Mouse (Mus musculus): ENCODE results near the gene Kif26b. TPM values are rescaled to one million over a fixed set of nuclear protein-coding genes. Genes with fewer than 3 reads are reported as not detected.

Kif26b gene
- total RNA-seq, 2 experiments from 2014 or later, result 4.2 to 4.4 TPM

DNA sequence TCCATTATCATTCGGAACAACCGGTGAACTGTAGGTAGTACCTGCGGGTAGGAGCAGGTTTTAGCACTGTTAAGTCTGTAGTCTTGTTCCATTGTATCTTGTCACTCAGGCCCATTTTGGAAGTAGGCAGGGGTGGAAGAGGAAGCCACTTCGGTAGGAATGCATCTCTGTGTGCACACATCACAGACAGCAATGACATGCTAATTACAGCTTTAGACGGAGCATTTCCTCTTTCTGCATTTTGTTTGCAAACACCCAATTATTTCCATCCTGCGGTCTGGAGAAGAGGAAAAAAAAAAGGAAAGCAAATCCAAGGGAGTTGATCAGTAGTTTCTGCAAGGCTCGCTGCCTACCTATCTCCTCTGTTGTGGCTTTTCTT, 219.3 kb downstream of the Kif26b start:
- intact Hi-C loops (cut with DNase I), result no loop called here
- no peak for DNase-seq (ENCODE audit: low spot score)

GRCm38 (mm10) chr1:178748617-178749016, 219.7 kb downstream of the Kif26b start:
- DNase-seq (ENCODE audit: low spot score), result no peak
- intact Hi-C loops (cut with DNase I), result no loop called here

- peak; percentile 18 for DNase-seq (ENCODE audit: low spot score)
- intact Hi-C loops (cut with DNase I), result no loop called here
These were observed 220.9 kb downstream of the Kif26b start for GRCm38 (mm10) chr1:178749786-178750185.

- intact Hi-C loops (cut with DNase I), result no loop called here
- no peak for DNase-seq (ENCODE audit: low spot score)
These were observed 229.5 kb downstream of the Kif26b start for GRCm38 (mm10) chr1:178758441-178758840.

DNA sequence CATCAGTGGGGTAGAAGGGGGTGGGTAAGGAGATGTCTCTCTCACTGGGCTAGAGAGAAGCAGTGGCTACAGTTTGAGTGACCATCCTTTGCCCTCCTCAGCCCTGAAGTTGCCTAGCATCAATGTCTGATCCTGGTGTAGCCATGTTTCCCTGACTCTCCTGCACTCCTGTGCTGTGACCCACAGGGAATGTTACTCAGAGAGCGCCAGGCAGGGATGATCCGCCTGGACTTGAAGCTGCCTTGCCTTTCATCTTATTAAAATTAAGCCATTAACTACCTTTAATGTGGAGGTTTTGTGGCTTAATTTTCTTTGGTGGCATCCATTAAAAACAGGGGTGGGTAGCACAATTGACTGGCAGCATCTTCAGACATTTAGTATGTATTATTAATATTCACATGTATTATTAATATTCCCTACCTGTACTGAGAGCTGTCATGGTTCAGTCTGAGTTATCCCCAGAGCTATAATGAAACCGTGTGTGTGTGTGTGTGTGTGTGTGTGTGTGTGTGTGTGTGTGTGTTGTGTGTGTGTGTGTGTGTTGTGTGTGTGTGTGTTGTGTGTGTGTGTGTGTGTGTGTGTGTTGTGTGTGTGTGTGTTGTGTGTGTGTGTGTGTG, 233.3 kb downstream of the Kif26b start:
- DNase-seq (ENCODE audit: low spot score), result no peak
- intact Hi-C loops (cut with DNase I), result no loop called here

GRCm38 (mm10) chr1:178764914-178765313, 236.0 kb downstream of the Kif26b start:
- intact Hi-C loops (cut with DNase I), result no loop called here

GRCm38 (mm10) chr1:178765650-178766049, 236.7 kb downstream of the Kif26b start:
- DNase-seq (ENCODE audit: low spot score), result no peak
- intact Hi-C loops (cut with DNase I), result no loop called here

More at GRCm38 (mm10) chr1:178764914-178765313, 236.0 kb downstream of the Kif26b start:
- no peak for DNase-seq (ENCODE audit: low spot score)

DNA sequence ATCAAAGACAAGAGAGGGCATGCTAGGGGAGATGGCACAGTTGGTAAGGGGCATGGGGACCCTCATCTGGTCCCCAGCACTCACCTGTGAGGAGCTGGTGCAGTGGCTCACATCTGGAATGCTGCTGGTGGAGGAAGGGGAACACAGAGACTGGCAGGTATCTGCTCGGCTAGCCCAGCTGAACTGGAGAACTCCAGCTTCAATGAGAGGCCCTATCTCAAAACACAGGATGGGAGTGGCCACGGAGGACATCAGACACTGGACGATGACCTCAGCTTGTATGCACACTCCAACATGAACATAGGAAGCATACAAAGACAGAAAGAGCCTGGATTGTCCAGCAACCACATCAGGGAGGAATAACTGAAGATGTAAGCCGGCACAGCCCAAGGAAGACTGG, 240.1 kb downstream of the Kif26b start:
- no peak for DNase-seq (ENCODE audit: low spot score)
- intact Hi-C loops (cut with DNase I), result no loop called here

DNA sequence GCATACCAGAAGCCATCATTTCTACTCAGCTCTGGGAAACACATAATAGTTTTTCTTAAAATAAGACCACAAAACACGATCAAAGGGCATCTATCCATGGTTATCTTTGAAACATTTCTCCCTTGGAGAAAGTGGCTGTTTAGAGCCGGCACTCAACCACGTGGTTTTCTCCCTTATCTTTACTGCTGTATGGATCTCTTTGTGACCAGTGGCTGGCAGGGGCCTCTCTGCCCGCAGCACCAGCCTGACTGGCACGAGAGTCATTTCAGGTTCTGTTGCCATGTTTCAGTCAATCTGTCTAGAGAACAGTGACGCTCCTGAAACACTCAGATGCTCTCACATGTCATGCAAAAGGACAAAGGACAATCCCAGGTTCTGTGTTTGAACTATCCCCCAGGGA, 241.1 kb downstream of the Kif26b start:
- DNase-seq (ENCODE audit: low spot score), result no peak
- intact Hi-C loops (cut with DNase I), result no loop called here

DNA sequence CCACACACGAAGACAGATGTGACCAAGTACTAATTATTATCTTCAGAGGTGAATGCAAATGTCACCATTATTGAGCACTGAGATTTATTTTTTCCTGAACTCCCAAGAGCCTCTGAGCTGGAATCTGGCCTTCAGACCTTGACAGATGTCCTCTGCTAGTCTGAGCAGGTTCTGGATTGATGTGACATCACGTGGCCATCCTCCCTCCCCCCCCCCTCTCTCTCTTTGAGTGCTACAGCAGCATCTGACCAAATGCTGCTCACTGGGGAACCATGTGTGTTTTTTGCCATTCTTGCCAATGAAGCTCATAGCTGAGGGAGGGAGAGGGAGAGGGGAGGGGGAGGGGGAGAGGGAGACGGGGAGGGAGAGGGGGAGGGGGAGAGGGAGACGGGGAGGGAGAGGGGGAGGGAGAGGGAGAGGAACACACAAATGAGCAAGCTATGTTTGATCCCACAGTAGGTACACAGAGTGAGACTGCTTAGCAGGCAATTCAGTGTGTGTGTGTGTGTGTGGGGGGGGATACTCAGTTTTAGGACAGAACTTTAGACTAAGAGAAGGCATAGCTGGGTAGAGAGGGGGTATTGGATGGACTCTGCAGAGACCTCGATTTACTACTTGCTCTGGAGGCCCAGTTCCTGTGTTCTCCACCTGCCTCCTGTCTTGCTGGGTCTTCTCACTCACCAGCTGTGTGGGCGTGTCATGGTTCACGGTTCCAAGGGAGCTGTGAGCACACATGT, 241.9 kb downstream of the Kif26b start:
- DNase-seq (ENCODE audit: low spot score), result no peak
- intact Hi-C loops (cut with DNase I), result no loop called here

DNA sequence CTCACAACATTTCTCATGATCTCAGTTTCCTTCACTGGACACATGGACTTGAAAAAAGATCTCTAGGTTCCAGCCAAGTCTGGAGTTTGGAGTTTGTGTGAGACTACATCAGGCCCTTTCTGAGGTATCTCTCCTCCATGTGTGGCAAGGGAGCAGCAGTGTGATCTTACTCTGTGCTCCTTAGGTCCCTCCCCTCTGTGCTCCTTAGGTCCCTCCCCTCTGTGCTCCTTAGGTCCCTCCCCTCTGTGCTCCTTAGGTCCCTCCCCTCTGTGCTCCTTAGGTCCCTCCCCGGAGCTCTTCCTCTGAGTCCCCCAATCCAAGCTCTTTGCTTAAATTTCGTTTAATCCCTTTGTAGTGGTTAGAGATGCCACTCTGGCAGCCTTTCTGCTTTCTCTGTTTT, 250.8 kb downstream of the Kif26b start:
- intact Hi-C loops (cut with DNase I), result no loop called here
- DNase-seq (ENCODE audit: low spot score), result no peak

GRCm38 (mm10) chr1:178784043-178784442, 255.1 kb downstream of the Kif26b start:
- DNase-seq (ENCODE audit: low spot score), result no peak
- intact Hi-C loops (cut with DNase I), result no loop called here

DNA sequence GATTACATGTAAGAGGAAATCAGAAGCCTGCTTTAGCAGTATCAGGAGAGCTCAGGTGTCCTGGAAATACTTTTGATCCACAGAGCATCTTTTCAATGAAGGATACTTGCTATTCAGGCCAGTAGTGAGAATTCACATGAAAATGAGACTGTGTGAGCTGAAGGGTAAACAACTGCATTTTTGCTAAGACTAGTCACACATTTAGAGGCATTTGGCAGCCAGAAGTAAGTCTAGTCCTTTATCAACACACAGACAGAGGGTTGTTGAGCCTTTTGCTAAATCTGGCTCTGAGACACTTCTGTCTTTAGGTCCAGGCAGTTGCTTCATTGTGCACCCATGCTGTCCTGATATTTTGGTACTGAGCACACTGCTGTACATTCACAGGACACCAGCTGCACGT, 262.3 kb downstream of the Kif26b start:
- no peak for DNase-seq (ENCODE audit: low spot score)
- intact Hi-C loops (cut with DNase I), result no loop called here

DNA sequence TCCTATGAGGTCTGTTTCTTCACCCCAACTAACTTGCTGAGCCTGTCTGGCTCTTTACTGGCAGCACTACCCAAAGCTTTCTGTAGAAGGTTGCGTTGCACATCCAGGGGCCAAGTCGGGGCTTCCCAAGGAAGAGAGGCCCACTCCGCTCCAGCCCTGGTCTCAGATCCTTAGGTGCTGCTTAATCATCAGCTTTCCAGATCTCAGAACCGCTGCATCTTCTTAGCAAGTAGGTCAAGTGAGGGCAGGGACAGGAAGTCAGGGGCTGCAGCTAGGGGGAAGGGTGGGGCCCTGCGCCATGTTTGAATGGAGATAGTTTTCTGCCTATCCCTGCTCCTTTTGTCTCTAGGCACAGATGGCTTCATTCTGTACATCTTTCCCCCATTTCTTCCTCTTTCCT, 263.8 kb downstream of the Kif26b start:
- no peak for DNase-seq (ENCODE audit: low spot score)
- intact Hi-C loops (cut with DNase I), result no loop called here

DNA sequence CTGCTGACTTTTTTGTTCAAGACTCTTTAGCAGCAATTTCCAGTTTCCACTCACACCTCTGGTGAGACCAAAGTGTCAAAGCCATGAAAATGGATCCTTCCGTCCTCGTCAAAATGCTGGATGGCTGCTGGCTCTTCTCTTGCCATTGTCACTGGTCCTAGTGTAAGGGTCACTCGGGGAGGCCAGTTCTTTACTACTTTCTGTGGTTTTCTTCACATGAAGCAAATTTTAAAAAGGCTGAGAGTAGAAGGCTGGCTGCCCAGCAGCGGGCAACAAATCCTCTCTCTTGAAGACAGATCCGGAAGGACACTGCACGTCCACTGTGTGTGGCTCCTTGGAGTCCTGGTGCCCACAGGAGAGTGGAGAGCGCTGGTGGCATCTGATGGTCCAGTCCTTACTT, 265.9 kb downstream of the Kif26b start:
- intact Hi-C loops (cut with DNase I), result no loop called here

DNA sequence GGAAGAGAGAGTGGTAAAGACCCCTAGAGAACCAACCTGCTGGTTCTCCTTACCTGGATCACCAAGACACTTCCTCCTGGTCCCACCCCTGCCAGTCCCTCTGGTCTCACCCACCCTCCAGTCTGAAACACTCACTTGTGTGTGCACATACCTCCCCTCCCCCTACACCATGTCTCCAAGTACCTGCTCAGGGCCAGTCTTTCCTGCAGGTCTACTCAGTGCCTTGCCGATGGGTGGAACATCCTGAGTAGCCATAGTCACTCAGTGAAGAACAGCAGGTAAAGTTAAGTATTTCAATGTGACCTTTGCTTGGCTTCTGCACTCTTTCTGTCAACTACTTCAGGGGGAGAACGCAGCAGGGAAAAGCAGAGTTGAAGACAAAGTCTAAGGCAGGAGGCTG, 268.5 kb downstream of the Kif26b start:
- intact Hi-C loops (cut with DNase I), result no loop called here
- no peak for DNase-seq (ENCODE audit: low spot score)

More for the DNA sequence above, 265.9 kb downstream of the Kif26b start:
- no peak for DNase-seq (ENCODE audit: low spot score)

DNA sequence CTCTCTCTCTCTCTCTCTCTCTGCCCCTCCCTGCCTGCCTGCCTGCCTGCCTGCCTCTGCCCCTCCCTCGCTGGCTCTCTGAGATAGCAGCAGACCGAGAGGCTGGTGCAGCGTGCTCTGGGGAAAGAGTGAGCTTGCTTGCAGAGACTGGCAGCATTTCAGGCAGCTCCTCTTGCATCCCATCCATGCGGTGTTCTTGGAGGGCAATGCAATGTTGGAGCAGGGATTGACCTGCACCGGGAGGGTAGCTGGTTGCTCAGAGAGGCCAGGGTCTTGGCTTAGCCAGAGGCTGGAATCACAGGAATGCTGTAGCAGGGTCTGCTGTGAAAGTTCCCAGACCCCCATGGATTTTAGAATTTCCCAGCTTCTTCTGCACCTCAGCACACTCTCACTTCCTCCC, 269.4 kb downstream of the Kif26b start:
- intact Hi-C loops (cut with DNase I), result no loop called here
- DNase-seq (ENCODE audit: low spot score), result no peak

DNA sequence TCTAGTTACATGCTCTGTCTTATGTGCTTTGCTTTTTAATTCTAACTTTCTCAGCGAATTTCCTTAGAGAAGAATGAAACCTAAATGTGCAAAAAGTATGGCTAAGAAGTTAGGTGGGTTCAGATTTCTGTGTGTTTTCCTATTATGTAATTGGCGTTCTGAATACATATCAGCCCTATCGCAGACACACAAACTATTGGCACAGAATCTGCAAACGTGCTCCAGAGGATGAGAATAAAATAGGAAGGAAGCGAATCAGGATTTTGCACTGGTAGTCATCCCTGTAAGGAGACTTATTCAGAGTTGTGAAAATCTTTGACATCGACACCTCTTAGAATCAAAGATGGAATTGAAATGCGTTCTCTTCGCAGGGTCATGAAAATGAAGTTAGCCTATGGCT, 270.0 kb downstream of the Kif26b start:
- intact Hi-C loops (cut with DNase I), result no loop called here
- no peak for DNase-seq (ENCODE audit: low spot score)

GRCm38 (mm10) chr1:178799836-178800552, 271.1 kb downstream of the Kif26b start:
- no peak for DNase-seq (ENCODE audit: low spot score)
- intact Hi-C loops (cut with DNase I), result no loop called here

DNA sequence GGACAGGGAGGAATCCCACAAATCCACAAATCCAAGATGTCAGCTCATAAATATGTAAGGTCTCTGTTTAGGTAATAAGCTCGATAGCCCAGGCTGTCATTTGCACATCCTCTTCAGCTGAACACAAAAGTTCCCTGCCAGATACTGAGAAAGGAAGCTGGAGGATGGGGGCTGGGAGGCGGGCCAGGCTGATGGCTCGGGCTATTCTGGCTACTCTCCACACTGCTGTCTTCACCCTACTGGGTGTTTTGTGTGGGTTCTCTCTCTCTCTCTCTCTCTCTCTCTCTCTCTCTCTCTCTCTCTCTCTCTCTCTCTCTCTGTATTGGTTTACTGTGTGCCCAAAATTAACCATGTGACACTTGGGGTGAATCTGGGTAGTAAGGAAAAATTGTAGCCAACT, 274.2 kb downstream of the Kif26b start:
- DNase-seq (ENCODE audit: low spot score), result peak; percentile 22
- intact Hi-C loops (cut with DNase I), result no loop called here

GRCm38 (mm10) chr1:178817476-178817875, 288.6 kb downstream of the Kif26b start:
- intact Hi-C loops (cut with DNase I), result no loop called here

More at GRCm38 (mm10) chr1:178817476-178817875, 288.6 kb downstream of the Kif26b start:
- no peak for DNase-seq (ENCODE audit: low spot score)

Measured in heart, postnatal 25 days (tissue).